Mouse (Mus musculus): Measurements from ENCODE around the gene Tpmt.

DNA sequence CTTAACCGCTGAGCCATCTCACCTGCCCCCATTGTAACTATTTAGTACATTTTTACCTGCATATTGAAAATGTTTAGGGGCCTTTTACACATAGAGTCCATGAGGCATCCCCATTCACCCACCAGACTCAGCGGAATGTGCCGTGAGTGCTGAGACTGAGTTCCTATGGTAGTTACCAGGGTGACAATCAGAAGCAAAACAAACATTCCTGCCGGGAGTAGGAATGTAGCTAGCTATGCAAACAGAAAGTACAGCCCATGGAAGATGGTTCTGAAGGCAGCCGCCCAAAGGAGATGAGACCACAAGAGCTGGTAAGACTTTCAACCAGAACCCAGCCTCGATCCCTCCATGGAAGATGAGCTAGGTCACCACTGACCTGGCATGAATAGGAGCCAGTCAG lies 58.3 kb downstream of the Tpmt start:
- TF ChIP-seq CTCF (IDR thresholded peaks at IDR 0.05; ENCODE audit: borderline replicate concordance, insufficient read depth, low read length) (no peak), POLR2A (IDR thresholded peaks at IDR 0.05; ENCODE audit: low read depth, low read length) (no peak)
